Mouse (Mus musculus): Measurements from ENCODE around the gene Clpx.
"Not testable (repeated sequence)": the region's sequence is repeated elsewhere in the genome, so short reads cannot be mapped to it uniquely, and the experiment has no call there.

Gene Clpx

GRCm38 (mm10) chr9:65304300-65304699 lies 10.2 kb downstream of the Clpx start:
- peaks cover 8% of the 10 kb centered on the region for H3K36me3 ChIP-seq (ENCODE audit: control insufficient read depth, insufficient read depth, low read length, poor library complexity, severe bottlenecking)
- no peaks in the 10 kb centered on the region for H3K27me3 ChIP-seq (ENCODE audit: control insufficient read depth, insufficient read depth, low read length, poor library complexity, severe bottlenecking)
- DNase-seq (ENCODE audit: low read depth, low spot score), result no peak

- Histone ChIP-seq H3K27me3 (ENCODE audit: control insufficient read depth, insufficient read depth, low read length, poor library complexity, severe bottlenecking) (no peaks in the 10 kb centered on the region), H3K36me3 (ENCODE audit: control insufficient read depth, insufficient read depth, low read length, poor library complexity, severe bottlenecking) (peaks cover 12% of the 10 kb centered on the region)
- no peak for DNase-seq (ENCODE audit: low read depth, low spot score)
These were observed 12.6 kb downstream of the Clpx start for GRCm38 (mm10) chr9:65306672-65307071.

- DNase-seq (ENCODE audit: low read depth, low spot score), result no peak
- H3K27me3 ChIP-seq (ENCODE audit: control insufficient read depth, insufficient read depth, low read length, poor library complexity, severe bottlenecking), result no peaks in the 10 kb centered on the region
- H3K36me3 ChIP-seq (ENCODE audit: control insufficient read depth, insufficient read depth, low read length, poor library complexity, severe bottlenecking), result peaks cover 12% of the 10 kb centered on the region
These were observed 14.0 kb downstream of the Clpx start for GRCm38 (mm10) chr9:65308011-65308410.

- Histone ChIP-seq H3K27me3 (ENCODE audit: control insufficient read depth, insufficient read depth, low read length, poor library complexity, severe bottlenecking) (no peaks in the 10 kb centered on the region), H3K36me3 (ENCODE audit: control insufficient read depth, insufficient read depth, low read length, poor library complexity, severe bottlenecking) (peaks cover 15% of the 10 kb centered on the region)
- DNase-seq (ENCODE audit: low read depth, low spot score), result peak; percentile 9
These were observed 18.8 kb downstream of the Clpx start for GRCm38 (mm10) chr9:65312669-65313357.

- no peaks in the 10 kb centered on the region for H3K27me3 ChIP-seq (ENCODE audit: control insufficient read depth, insufficient read depth, low read length, poor library complexity, severe bottlenecking)
- peaks cover 11% of the 10 kb centered on the region for H3K36me3 ChIP-seq (ENCODE audit: control insufficient read depth, insufficient read depth, low read length, poor library complexity, severe bottlenecking)
- DNase-seq (ENCODE audit: low read depth, low spot score), result no peak
These were observed 19.8 kb downstream of the Clpx start for GRCm38 (mm10) chr9:65313846-65314245.

GRCm38 (mm10) chr9:65322255-65322900 lies 28.3 kb downstream of the Clpx start:
- DNase-seq (ENCODE audit: low read depth, low spot score), result no peak
- no peaks in the 10 kb centered on the region for H3K27me3 ChIP-seq (ENCODE audit: control insufficient read depth, insufficient read depth, low read length, poor library complexity, severe bottlenecking)

GRCm38 (mm10) chr9:65325971-65326370 lies 31.9 kb downstream of the Clpx start:
- DNase-seq (ENCODE audit: low read depth, low spot score), result no peak
- H3K27me3 ChIP-seq (ENCODE audit: control insufficient read depth, insufficient read depth, low read length, poor library complexity, severe bottlenecking), result no peaks in the 10 kb centered on the region
- H3K36me3 ChIP-seq (ENCODE audit: control insufficient read depth, insufficient read depth, low read length, poor library complexity, severe bottlenecking), result peaks cover 14% of the 10 kb centered on the region; the same call in 1 of the 2 replicates

More at GRCm38 (mm10) chr9:65322255-65322900, 28.3 kb downstream of the Clpx start:
- H3K36me3 ChIP-seq (ENCODE audit: control insufficient read depth, insufficient read depth, low read length, poor library complexity, severe bottlenecking), result peaks cover 14% of the 10 kb centered on the region; the same call in 1 of the 2 replicates

- no peak for DNase-seq (ENCODE audit: low read depth, low spot score)
- no peaks in the 10 kb centered on the region for H3K27me3 ChIP-seq (ENCODE audit: control insufficient read depth, insufficient read depth, low read length, poor library complexity, severe bottlenecking)
These were observed 33.3 kb downstream of the Clpx start for GRCm38 (mm10) chr9:65327371-65327770.

GRCm38 (mm10) chr9:65333958-65334357 lies 39.9 kb downstream of the Clpx start:
- DNase-seq (ENCODE audit: low read depth, low spot score), result no peak
- H3K36me3 ChIP-seq (ENCODE audit: control insufficient read depth, insufficient read depth, low read length, poor library complexity, severe bottlenecking), result 0 out of 2 replicates have a peak, but pooled peaks cover under 1% of the 10 kb centered on the region

More at GRCm38 (mm10) chr9:65327371-65327770, 33.3 kb downstream of the Clpx start:
- H3K36me3 ChIP-seq (ENCODE audit: control insufficient read depth, insufficient read depth, low read length, poor library complexity, severe bottlenecking), result peaks cover 14% of the 10 kb centered on the region; the same call in 1 of the 2 replicates

GRCm38 (mm10) chr9:65339146-65339545 lies 45.1 kb downstream of the Clpx start:
- no peak for DNase-seq (ENCODE audit: low read depth, low spot score)
- H3K36me3 ChIP-seq (ENCODE audit: control insufficient read depth, insufficient read depth, low read length, poor library complexity, severe bottlenecking), result no peaks in the 10 kb centered on the region
- H3K27me3 ChIP-seq (ENCODE audit: control insufficient read depth, insufficient read depth, low read length, poor library complexity, severe bottlenecking), result no peaks in the 10 kb centered on the region

More at GRCm38 (mm10) chr9:65333958-65334357, 39.9 kb downstream of the Clpx start:
- no peaks in the 10 kb centered on the region for H3K27me3 ChIP-seq (ENCODE audit: control insufficient read depth, insufficient read depth, low read length, poor library complexity, severe bottlenecking)

- no peaks in the 10 kb centered on the region for H3K27me3 ChIP-seq (ENCODE audit: control insufficient read depth, insufficient read depth, low read length, poor library complexity, severe bottlenecking)
- no peaks in the 10 kb centered on the region for H3K36me3 ChIP-seq (ENCODE audit: control insufficient read depth, insufficient read depth, low read length, poor library complexity, severe bottlenecking)
- no peak for DNase-seq (ENCODE audit: low read depth, low spot score)
These were observed 46.4 kb downstream of the Clpx start for GRCm38 (mm10) chr9:65340414-65340813.

- not testable (repeated sequence) for DNase-seq (ENCODE audit: low read depth, low spot score); H3K36me3 ChIP-seq (ENCODE audit: control insufficient read depth, insufficient read depth, low read length, poor library complexity, severe bottlenecking); H3K27me3 ChIP-seq (ENCODE audit: control insufficient read depth, insufficient read depth, low read length, poor library complexity, severe bottlenecking)
These were observed 51.4 kb downstream of the Clpx start for GRCm38 (mm10) chr9:65345439-65345838.

- Histone ChIP-seq H3K27me3 (ENCODE audit: control insufficient read depth, insufficient read depth, low read length, poor library complexity, severe bottlenecking) (no peaks in the 10 kb centered on the region), H3K36me3 (ENCODE audit: control insufficient read depth, insufficient read depth, low read length, poor library complexity, severe bottlenecking) (no peaks in the 10 kb centered on the region)
- DNase-seq (ENCODE audit: low read depth, low spot score), result peak; percentile 95
These were observed 51.9 kb downstream of the Clpx start, which contains the start of gene Pdcd7 for GRCm38 (mm10) chr9:65345854-65346475. Gene Pdcd7, plus strand, starts transcription at chr9:65346104.

GRCm38 (mm10) chr9:65346476-65347111 lies 52.5 kb downstream of the Clpx start:
- peak; percentile 67 for DNase-seq (ENCODE audit: low read depth, low spot score)
- H3K36me3 ChIP-seq (ENCODE audit: control insufficient read depth, insufficient read depth, low read length, poor library complexity, severe bottlenecking), result no peaks in the 10 kb centered on the region
- H3K27me3 ChIP-seq (ENCODE audit: control insufficient read depth, insufficient read depth, low read length, poor library complexity, severe bottlenecking), result no peaks in the 10 kb centered on the region
